In the genomic region with DNA sequence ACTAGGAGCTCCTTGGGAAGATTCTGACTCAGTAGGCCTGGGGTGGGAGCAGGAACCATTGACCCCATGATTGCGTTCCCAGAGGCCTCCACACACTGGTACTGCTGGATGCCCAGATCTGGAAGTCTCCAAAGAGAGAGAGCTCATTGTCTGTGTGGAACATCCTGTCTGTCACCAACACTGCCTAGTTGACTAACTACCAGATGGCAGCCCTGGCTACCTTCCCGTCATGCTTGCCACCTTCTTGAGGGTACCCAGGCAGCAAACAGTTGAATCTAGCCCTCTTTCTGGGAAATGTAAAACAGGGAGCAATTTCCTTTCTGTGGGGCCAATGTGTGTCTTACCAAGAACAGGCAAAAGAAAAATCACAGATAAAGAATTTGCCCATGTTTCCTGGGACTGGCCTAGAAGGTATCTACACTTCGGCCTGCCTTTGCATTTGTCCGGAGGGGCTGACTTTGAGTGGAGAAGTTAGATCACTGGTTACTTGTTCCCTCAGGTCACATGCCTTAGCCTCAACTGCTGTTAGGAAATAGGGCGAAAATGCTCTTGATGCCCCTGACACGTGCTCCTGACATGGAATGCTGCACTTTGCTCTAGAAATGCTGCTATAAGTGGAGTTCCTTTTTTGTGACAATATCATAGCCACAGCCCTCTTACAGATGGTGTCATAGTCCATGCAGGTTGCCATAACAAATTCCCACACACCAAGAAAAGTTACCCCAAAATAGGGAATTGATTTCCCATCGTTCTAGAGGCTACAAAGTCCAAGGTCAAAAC, we compare ENCODE assay signal across 17 mouse cellular contexts. TPM values are rescaled to one million over a fixed set of nuclear protein-coding genes. Genes with fewer than 3 reads are reported as not detected.
A peak's percentile ranks its signal among the peaks of the same experiment; 100 is the strongest.
DNase-seq lines count a peak whose midpoint lies in the region; ATAC-seq and TF ChIP-seq lines count a peak whose summit lies in the region.
"Had no signal": no experiment of that assay in that cellular context is flagged by ENCODE, and none has a peak within 500 bp of the region (broad histone marks: within the 10 kb centered on the region; RNA-seq: fewer than 3 reads in every experiment).

No protein-coding gene starts in this region.

- H3K4me2 ChIP-seq in liver, embryonic 12.5 days = no peak overlapping the region
- H3K4me2 ChIP-seq: embryonic facial prominence, embryonic 15.5 days; forebrain, embryonic 13.5 days; heart, embryonic 15.5 days; hindbrain, embryonic 13.5 days; neural tube, embryonic 12.5 days had no signal

- H3K4me1 ChIP-seq in liver, adult 2 months (ENCODE audit: control insufficient read depth, insufficient read depth, low read length) = no peaks in the 10 kb centered on the region
- H3K4me1 ChIP-seq in liver, embryonic 12.5 days = peaks cover 10% of the 10 kb centered on the region; the same call in 1 of the 2 replicates

- TF ChIP-seq CTCF in liver, adult 2 months (IDR thresholded peaks at IDR 0.05; ENCODE audit: low read depth, low read length) = no peak

- no peaks in the 10 kb centered on the region for H3K79me2 ChIP-seq in liver, adult 2 months (ENCODE audit: control insufficient read depth, insufficient read depth, low read length)

- no peaks in the 10 kb centered on the region for H3K36me3 ChIP-seq in liver, adult 2 months (ENCODE audit: control insufficient read depth, insufficient read depth, low read length)
- H3K36me3 ChIP-seq in liver, embryonic 12.5 days = peaks cover 25% of the 10 kb centered on the region
- H3K36me3 ChIP-seq: embryonic facial prominence, embryonic 15.5 days; heart, embryonic 15.5 days had no signal

- 75% methylated on average over 7 of the region's 7 CpGs for WGBS in liver, adult 2 months
- WGBS in liver, embryonic 12.5 days (ENCODE audit: insufficient replicate concordance) = 78% methylated on average over 7 of the region's 7 CpGs

- no peak overlapping the region for H3K27ac ChIP-seq in liver, adult 2 months (replicated peaks; ENCODE audit: insufficient read depth, low read depth, low read length)
- H3K27ac ChIP-seq in liver, embryonic 12.5 days = no peak overlapping the region
- H3K27ac ChIP-seq: embryonic facial prominence, embryonic 15.5 days; forebrain, embryonic 13.5 days; hindbrain, embryonic 13.5 days; neural tube, embryonic 12.5 days had no signal

- no peak overlapping the region for H3K4me3 ChIP-seq in liver, adult 2 months (ENCODE audit: insufficient read depth, low read depth, low read length)
- no peak overlapping the region for H3K4me3 ChIP-seq in liver, embryonic 12.5 days
- H3K4me3 ChIP-seq: embryonic facial prominence, embryonic 15.5 days; forebrain, embryonic 13.5 days; heart, embryonic 15.5 days; hindbrain, embryonic 13.5 days; neural tube, embryonic 12.5 days had no signal

- no peak for TF ChIP-seq POLR2A in liver, adult 2 months (IDR thresholded peaks at IDR 0.05; ENCODE audit: extremely low read depth, insufficient read depth, low read length)

- DNase-seq in liver, adult 2 months (ENCODE audit: extremely low read depth, low read depth, low spot score) = peak; percentile 15
- DNase-seq in layer of hippocampus, adult 18-20 months (ENCODE audit: low spot score in 2 of 2) = peak; percentile 43 to 84
- DNase-seq in left cerebral cortex, adult 18-20 months (ENCODE audit: low spot score in 2 of 2) = peak; percentile 63 to 70
- DNase-seq in right cerebral cortex, postnatal 36 days (ENCODE audit: low spot score in 2 of 2) = peak; percentile 46 to 49
- no peak for DNase-seq in kidney, adult 18-20 months
- DNase-seq: adrenal gland, postnatal 25 days; kidney, adult 9 months; lung, postnatal 14 days; midbrain, embryonic 14.5 days had no signal

- ATAC-seq in liver, embryonic 12.5 days = no peak
- ATAC-seq in inflammation-experienced regulatory T-cells, adult 6 months = no peak
- ATAC-seq: CD4-positive, CD25-positive, alpha-beta regulatory T cell, adult 4 months; forebrain, embryonic 13.5 days had no signal

- no peak overlapping the region for H3K9ac ChIP-seq in liver, adult 2 months (ENCODE audit: low read depth, low read length)
- H3K9ac ChIP-seq in liver, embryonic 12.5 days = no peak overlapping the region
- H3K9ac ChIP-seq: embryonic facial prominence, embryonic 15.5 days; forebrain, embryonic 13.5 days; heart, embryonic 15.5 days; hindbrain, embryonic 13.5 days; neural tube, embryonic 12.5 days had no signal

- no peaks in the 10 kb centered on the region for H3K27me3 ChIP-seq in liver, adult 2 months (ENCODE audit: control insufficient read depth, insufficient read depth, low read length)
- H3K27me3 ChIP-seq in liver, embryonic 12.5 days (replicated peaks) = peaks cover 84% of the 10 kb centered on the region
- H3K27me3 ChIP-seq: forebrain, embryonic 13.5 days had no signal

- H3K9me3 ChIP-seq in liver, embryonic 12.5 days (replicated peaks) = no peaks in the 10 kb centered on the region
- H3K9me3 ChIP-seq: embryonic facial prominence, embryonic 15.5 days; forebrain, embryonic 13.5 days; heart, embryonic 15.5 days; hindbrain, embryonic 13.5 days; neural tube, embryonic 12.5 days had no signal

RNA-seq across cellular contexts. Expression of gene Fhdc1, which starts 40.6 kb away (rescaled TPM):
- 0.07 and 0.09 TPM in 2 replicates for total RNA-seq in liver, adult 2 months (2014; rRNA removed)
- polyA plus RNA-seq in liver, adult 2 months (2012; rRNA removed) = 0.09 and 0.18 TPM in 2 replicates
- 26.5 and 31.5 TPM in 2 replicates for polyA plus RNA-seq in liver, embryonic 12.5 days (2016; fragmentation: Nextera tagmentation; extraction: Ambion mirVana)
- 1 to 10 TPM; 2.5 to 3.3 TPM for total RNA-seq in layer of hippocampus, adult 18-20 months (2021)
- 1 to 10 TPM; 4.6 to 6.1 TPM for total RNA-seq in left cerebral cortex, adult 18-20 months (2021)
- 1 to 10 TPM in 2 of 3 experiments, under 1 TPM in 1; 0.52 to 1.6 (median 1.3) TPM for polyA plus RNA-seq in inflammation-experienced regulatory T-cells, adult 6 months (2017; shearing (Covaris generic))
